Mouse (Mus musculus): ENCODE results near the gene Zdhhc19. TPM values are rescaled to one million over a fixed set of nuclear protein-coding genes. Genes with fewer than 3 reads are reported as not detected.

Zdhhc19 gene
- polyA plus RNA-seq, 1 experiment from 2014 or later: not detected

DNA sequence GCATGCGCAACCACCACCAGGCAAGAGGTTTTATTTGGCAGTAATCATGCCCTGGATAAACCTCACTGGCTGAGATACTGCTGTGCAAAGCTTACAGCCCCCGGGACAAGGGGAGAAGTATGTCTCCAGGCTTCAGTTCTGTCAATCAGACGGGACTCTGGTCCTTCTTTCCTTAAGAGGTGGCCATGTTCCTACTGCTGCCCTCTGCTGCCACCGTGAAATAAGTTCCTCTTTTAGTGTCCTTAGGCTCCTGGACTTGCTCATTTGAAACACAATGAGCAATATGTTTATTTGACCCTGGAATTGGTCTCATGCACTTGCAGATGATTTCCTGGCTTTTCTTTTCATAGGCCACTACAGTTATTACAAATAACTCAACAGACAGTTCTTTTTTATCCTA lies 35.5 kb upstream of the Zdhhc19 start:
- no peak for ATAC-seq
- Histone ChIP-seq H3K4me2 (ENCODE audit: low read length) (no peak overlapping the region), H3K27ac (ENCODE audit: low read length) (no peak overlapping the region), H3K4me1 (replicated peaks; ENCODE audit: control insufficient read depth, insufficient read depth, low read length) (no peaks in the 10 kb centered on the region), H3K9me3 (ENCODE audit: control insufficient read depth, low read length) (no peaks in the 10 kb centered on the region), H3K4me3 (replicated peaks; ENCODE audit: low read length) (no peak overlapping the region), H3K9ac (replicated peaks; ENCODE audit: low read depth, low read length) (no peak overlapping the region), H3K27me3 (replicated peaks; ENCODE audit: control insufficient read depth, insufficient read depth, low read length) (no peaks in the 10 kb centered on the region), H3K36me3 (ENCODE audit: control insufficient read depth, insufficient read depth) (peaks cover 2% of the 10 kb centered on the region; the same call in 1 of the 2 replicates)
- 54% methylated on average over 4 of the region's 4 CpGs for WGBS

DNA sequence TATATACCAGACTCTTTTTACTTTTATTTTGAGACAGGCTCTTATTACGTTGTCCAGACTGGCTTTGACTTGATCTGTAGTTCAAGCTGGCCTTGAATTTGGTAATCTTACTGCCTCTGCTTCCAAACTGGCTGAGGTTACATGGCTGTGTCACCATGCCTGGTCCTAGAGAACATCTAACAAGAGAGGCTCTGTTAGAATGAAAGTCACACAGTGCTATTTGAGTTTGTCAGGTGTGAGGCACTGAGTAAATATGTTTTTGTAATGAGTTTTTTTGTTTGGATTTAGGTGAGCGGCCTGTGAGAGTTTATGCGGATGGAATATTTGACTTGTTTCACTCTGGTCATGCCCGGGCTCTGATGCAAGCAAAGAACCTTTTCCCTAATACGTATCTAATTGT lies 34.4 kb upstream of the Zdhhc19 start:
- Histone ChIP-seq H3K4me2 (ENCODE audit: low read length) (no peak overlapping the region), H3K4me3 (replicated peaks; ENCODE audit: low read length) (no peak overlapping the region), H3K9ac (replicated peaks; ENCODE audit: low read depth, low read length) (no peak overlapping the region), H3K4me1 (replicated peaks; ENCODE audit: control insufficient read depth, insufficient read depth, low read length) (no peaks in the 10 kb centered on the region), H3K27me3 (replicated peaks; ENCODE audit: control insufficient read depth, insufficient read depth, low read length) (no peaks in the 10 kb centered on the region), H3K27ac (ENCODE audit: low read length) (no peak overlapping the region), H3K9me3 (ENCODE audit: control insufficient read depth, low read length) (no peaks in the 10 kb centered on the region), H3K36me3 (ENCODE audit: control insufficient read depth, insufficient read depth) (peaks cover 2% of the 10 kb centered on the region; the same call in 1 of the 2 replicates)
- ATAC-seq: no peak
- WGBS: 95% methylated on average over 5 of the region's 5 CpGs

DNA sequence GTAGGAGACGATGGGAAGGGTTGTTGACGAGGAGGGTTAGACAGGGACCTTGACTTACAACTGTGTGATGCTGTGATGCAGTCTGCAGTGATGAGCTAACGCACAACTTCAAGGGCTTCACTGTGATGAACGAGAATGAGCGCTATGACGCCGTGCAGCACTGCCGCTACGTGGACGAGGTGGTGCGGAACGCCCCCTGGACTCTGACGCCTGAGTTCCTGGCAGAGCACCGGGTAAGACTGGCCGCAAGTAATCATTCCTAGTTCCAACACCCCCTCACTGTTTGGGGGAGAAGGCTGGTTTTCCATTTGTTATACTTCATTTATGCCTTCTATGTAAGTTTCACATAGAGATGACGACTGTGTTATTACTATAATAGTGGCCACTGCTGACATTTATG lies 33.1 kb upstream of the Zdhhc19 start:
- H3K27ac ChIP-seq (ENCODE audit: low read length): no peak overlapping the region
- no peak overlapping the region for H3K4me2 ChIP-seq (ENCODE audit: low read length)
- WGBS: 95% methylated on average over 16 of the region's 16 CpGs
- no peak overlapping the region for H3K4me3 ChIP-seq (replicated peaks; ENCODE audit: low read length)
- H3K9ac ChIP-seq (replicated peaks; ENCODE audit: low read depth, low read length): no peak overlapping the region
- ATAC-seq: no peak
- no peaks in the 10 kb centered on the region for H3K9me3 ChIP-seq (ENCODE audit: control insufficient read depth, low read length)
- H3K27me3 ChIP-seq (replicated peaks; ENCODE audit: control insufficient read depth, insufficient read depth, low read length): no peaks in the 10 kb centered on the region
- peaks cover 4% of the 10 kb centered on the region; the same call in 1 of the 2 replicates for H3K36me3 ChIP-seq (ENCODE audit: control insufficient read depth, insufficient read depth)
- no peaks in the 10 kb centered on the region for H3K4me1 ChIP-seq (replicated peaks; ENCODE audit: control insufficient read depth, insufficient read depth, low read length)

- no peaks in the 10 kb centered on the region for H3K27me3 ChIP-seq (replicated peaks; ENCODE audit: control insufficient read depth, insufficient read depth, low read length)
- ATAC-seq: no peak
- no peak overlapping the region for H3K9ac ChIP-seq (replicated peaks; ENCODE audit: low read depth, low read length)
- H3K36me3 ChIP-seq (ENCODE audit: control insufficient read depth, insufficient read depth): peaks cover 4% of the 10 kb centered on the region; the same call in 1 of the 2 replicates
- H3K4me2 ChIP-seq (ENCODE audit: low read length): no peak overlapping the region
- H3K4me1 ChIP-seq (replicated peaks; ENCODE audit: control insufficient read depth, insufficient read depth, low read length): no peaks in the 10 kb centered on the region
- H3K9me3 ChIP-seq (ENCODE audit: control insufficient read depth, low read length): no peaks in the 10 kb centered on the region
- no peak overlapping the region for H3K4me3 ChIP-seq (replicated peaks; ENCODE audit: low read length)
- 90% methylated on average over 2 of the region's 2 CpGs for WGBS
- no peak overlapping the region for H3K27ac ChIP-seq (ENCODE audit: low read length)
Measured at GRCm38 (mm10) chr16:32463426-32463825, 32.6 kb upstream of the Zdhhc19 start.

DNA sequence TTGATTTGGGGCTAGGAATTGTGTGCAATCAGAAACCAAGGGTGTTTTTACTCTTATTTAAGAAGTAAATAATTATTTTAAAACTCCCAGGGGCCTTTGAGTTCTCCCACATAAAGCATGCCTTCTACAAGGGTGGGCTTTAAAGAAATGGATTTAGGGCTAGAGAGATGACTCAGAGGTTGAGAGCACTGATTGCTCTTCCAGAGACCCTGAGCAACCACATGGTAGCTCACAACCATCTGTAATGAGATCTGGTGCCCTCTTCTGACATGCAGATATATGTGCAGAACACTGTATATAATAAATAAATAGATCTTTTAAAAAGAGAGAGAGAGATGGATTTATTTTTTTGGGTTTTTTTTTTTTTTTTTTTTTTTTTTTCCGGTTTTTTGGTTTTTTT lies 31.2 kb upstream of the Zdhhc19 start:
- Histone ChIP-seq H3K27me3 (replicated peaks; ENCODE audit: control insufficient read depth, insufficient read depth, low read length) (no peaks in the 10 kb centered on the region), H3K36me3 (ENCODE audit: control insufficient read depth, insufficient read depth) (peaks cover 6% of the 10 kb centered on the region), H3K4me1 (replicated peaks; ENCODE audit: control insufficient read depth, insufficient read depth, low read length) (no peaks in the 10 kb centered on the region), H3K4me3 (replicated peaks; ENCODE audit: low read length) (no peak overlapping the region), H3K9ac (replicated peaks; ENCODE audit: low read depth, low read length) (no peak overlapping the region), H3K9me3 (ENCODE audit: control insufficient read depth, low read length) (no peaks in the 10 kb centered on the region), H3K4me2 (ENCODE audit: low read length) (no peak overlapping the region), H3K27ac (ENCODE audit: low read length) (no peak overlapping the region)
- 0% methylated on average over 1 of the region's 1 CpGs for WGBS
- no peak for ATAC-seq

DNA sequence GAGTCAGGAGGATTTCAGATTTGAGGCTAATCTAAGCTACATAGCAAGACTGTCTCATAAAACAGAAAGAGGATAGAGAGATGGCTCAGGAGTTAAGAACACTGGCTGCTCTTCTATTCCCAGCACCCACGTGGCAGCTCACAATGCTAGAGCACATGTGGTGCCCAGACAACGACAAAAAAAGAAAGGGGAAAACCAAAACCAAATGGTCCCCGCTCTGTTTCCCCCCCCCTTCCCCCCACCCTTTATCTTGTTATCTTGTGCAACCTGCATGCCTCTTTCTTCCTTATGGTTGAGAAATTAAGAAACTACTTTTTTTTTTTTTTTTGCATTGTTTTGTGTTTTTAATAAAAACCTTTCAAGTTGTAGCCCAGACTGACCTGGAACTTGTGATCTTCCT lies 27.6 kb upstream of the Zdhhc19 start:
- Histone ChIP-seq H3K27me3 (replicated peaks; ENCODE audit: control insufficient read depth, insufficient read depth, low read length) (no peaks in the 10 kb centered on the region), H3K4me1 (replicated peaks; ENCODE audit: control insufficient read depth, insufficient read depth, low read length) (no peaks in the 10 kb centered on the region), H3K36me3 (ENCODE audit: control insufficient read depth, insufficient read depth) (peaks cover 14% of the 10 kb centered on the region), H3K9me3 (ENCODE audit: control insufficient read depth, low read length) (no peaks in the 10 kb centered on the region), H3K27ac (ENCODE audit: low read length) (no peak overlapping the region), H3K4me2 (ENCODE audit: low read length) (no peak overlapping the region), H3K4me3 (replicated peaks; ENCODE audit: low read length) (no peak overlapping the region), H3K9ac (replicated peaks; ENCODE audit: low read depth, low read length) (no peak overlapping the region)
- ATAC-seq: no peak
- WGBS: 93% methylated on average over 3 of the region's 3 CpGs

GRCm38 (mm10) chr16:32469404-32470105 lies 26.5 kb upstream of the Zdhhc19 start:
- Histone ChIP-seq H3K9ac (replicated peaks; ENCODE audit: low read depth, low read length) (no peak overlapping the region), H3K9me3 (ENCODE audit: control insufficient read depth, low read length) (no peaks in the 10 kb centered on the region), H3K27me3 (replicated peaks; ENCODE audit: control insufficient read depth, insufficient read depth, low read length) (no peaks in the 10 kb centered on the region), H3K4me3 (replicated peaks; ENCODE audit: low read length) (no peak overlapping the region), H3K4me1 (replicated peaks; ENCODE audit: control insufficient read depth, insufficient read depth, low read length) (no peaks in the 10 kb centered on the region), H3K4me2 (ENCODE audit: low read length) (no peak overlapping the region), H3K36me3 (ENCODE audit: control insufficient read depth, insufficient read depth) (peaks cover 14% of the 10 kb centered on the region), H3K27ac (ENCODE audit: low read length) (no peak overlapping the region)
- 85% methylated on average over 5 of the region's 5 CpGs for WGBS
- ATAC-seq: no peak

DNA sequence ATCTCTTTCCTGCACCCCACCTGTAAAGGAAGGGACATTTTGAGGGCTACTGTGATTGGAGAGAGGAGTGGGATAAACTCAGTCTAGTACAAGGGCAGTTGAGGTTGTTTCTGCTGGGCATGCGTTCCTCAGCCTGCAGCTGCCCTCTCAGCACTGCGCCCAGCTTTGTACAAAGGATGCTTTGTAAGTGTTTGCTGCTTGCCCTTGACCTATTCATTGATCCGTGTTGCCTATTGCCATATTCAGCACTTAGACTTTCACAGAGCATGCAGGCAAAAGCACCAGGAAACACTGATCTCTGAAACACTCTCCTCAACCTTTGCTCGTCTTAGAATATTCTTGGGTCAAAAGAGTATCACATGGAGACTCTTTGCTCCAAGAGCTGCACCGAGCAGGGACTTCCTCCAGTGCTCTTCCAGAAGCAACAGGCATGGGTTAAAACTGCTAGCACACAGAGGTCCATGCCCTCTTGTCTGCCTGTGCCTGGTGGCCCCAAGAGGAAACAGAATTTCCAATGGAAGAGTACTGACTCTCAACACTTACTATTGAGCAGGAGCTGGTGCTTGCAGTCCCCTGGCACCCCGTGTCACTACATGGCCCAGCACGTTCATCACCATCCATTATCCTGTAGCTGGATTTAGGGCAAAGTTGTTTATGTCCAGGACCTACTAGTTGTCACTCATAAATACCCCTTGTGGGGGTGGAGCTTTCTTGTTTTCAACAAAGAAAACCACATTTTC lies 23.6 kb upstream of the Zdhhc19 start:
- Histone ChIP-seq H3K4me1 (replicated peaks; ENCODE audit: control insufficient read depth, insufficient read depth, low read length) (no peaks in the 10 kb centered on the region), H3K36me3 (ENCODE audit: control insufficient read depth, insufficient read depth) (peaks cover 11% of the 10 kb centered on the region), H3K4me2 (ENCODE audit: low read length) (no peak overlapping the region), H3K9ac (replicated peaks; ENCODE audit: low read depth, low read length) (no peak overlapping the region), H3K4me3 (replicated peaks; ENCODE audit: low read length) (no peak overlapping the region), H3K9me3 (ENCODE audit: control insufficient read depth, low read length) (no peaks in the 10 kb centered on the region), H3K27me3 (replicated peaks; ENCODE audit: control insufficient read depth, insufficient read depth, low read length) (no peaks in the 10 kb centered on the region), H3K27ac (ENCODE audit: low read length) (no peak overlapping the region)
- ATAC-seq: no peak
- WGBS: 75% methylated on average over 7 of the region's 7 CpGs

DNA sequence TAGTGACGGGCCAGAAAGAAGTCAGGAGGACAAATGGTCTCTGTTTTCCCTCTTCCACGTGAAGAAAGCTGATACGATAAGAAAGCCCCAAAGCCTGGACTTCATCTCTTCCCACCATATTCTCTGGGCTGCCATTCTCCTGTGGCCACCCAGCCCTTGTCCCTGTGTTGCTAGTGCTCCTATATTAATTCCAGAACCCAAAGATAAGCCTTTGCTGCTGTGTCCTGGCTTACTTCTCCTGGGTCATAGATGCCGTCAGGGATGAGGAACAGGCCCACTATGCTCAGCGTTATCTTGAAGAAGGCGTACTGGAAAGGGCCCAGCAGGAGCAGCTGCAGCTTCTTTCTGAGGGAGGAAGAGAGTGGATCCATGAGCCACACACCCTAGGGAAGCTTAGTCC lies 18.8 kb upstream of the Zdhhc19 start:
- H3K27me3 ChIP-seq (replicated peaks; ENCODE audit: control insufficient read depth, insufficient read depth, low read length): no peaks in the 10 kb centered on the region
- ATAC-seq: no peak
- H3K27ac ChIP-seq (ENCODE audit: low read length): no peak overlapping the region
- H3K4me3 ChIP-seq (replicated peaks; ENCODE audit: low read length): no peak overlapping the region
- no peaks in the 10 kb centered on the region for H3K9me3 ChIP-seq (ENCODE audit: control insufficient read depth, low read length)
- H3K36me3 ChIP-seq (ENCODE audit: control insufficient read depth, insufficient read depth): peaks cover 3% of the 10 kb centered on the region; the same call in 1 of the 2 replicates
- no peak overlapping the region for H3K4me2 ChIP-seq (ENCODE audit: low read length)
- H3K4me1 ChIP-seq (replicated peaks; ENCODE audit: control insufficient read depth, insufficient read depth, low read length): no peaks in the 10 kb centered on the region
- H3K9ac ChIP-seq (replicated peaks; ENCODE audit: low read depth, low read length): no peak overlapping the region
- 93% methylated on average over 6 of the region's 6 CpGs for WGBS

Data from forebrain, embryonic 16.5 days (tissue).